30 mouse cellular contexts compared by ENCODE assay signal in genomic region chr6:100100565-100101133, GRCm38 (mm10).
DNase-seq lines count a peak whose midpoint lies in the region; ATAC-seq and TF ChIP-seq lines count a peak whose summit lies in the region.
"Had no signal": no experiment of that assay in that cellular context is flagged by ENCODE, and none has a peak within 500 bp of the region (broad histone marks: within the 10 kb centered on the region; RNA-seq: fewer than 3 reads in every experiment).

No protein-coding gene starts in this region.

- WGBS in forebrain, embryonic 14.5 days = 73% methylated on average over 4 of the region's 4 CpGs
- whole genome bisulfite sequencing in forebrain, embryonic 12.5 days = 76% methylated on average over 4 of the region's 4 CpGs
- 76% methylated on average over 4 of the region's 4 CpGs for WGBS in midbrain, embryonic 15.5 days
- 67% methylated on average over 4 of the region's 4 CpGs for WGBS in midbrain, postnatal 0 days
- WGBS in intestine, embryonic 15.5 days = 78% methylated on average over 4 of the region's 4 CpGs

- DNase-seq in forebrain, embryonic 14.5 days (ENCODE audit: low spot score) = peak; percentile 63
- DNase-seq in midbrain, postnatal 0 days (ENCODE audit: low spot score) = no peak
- no peak for DNase-seq in kidney, adult 18-20 months
- DNase-seq: adrenal gland, postnatal 14 days; cerebellum, adult 2 months; cerebellum, postnatal 36 days; embryo, embryonic 11 days; gastrocnemius, postnatal 14 days; heart, adult 11 months; heart, postnatal 36 days; kidney, adult 9 months; kidney, postnatal 10 days; layer of hippocampus, postnatal 36 days; liver, embryonic 13.5 days; lung, adult 18-20 months; right cerebral cortex, postnatal 4 days; thymus, postnatal 4 days had no signal

- H3K9ac ChIP-seq in forebrain, embryonic 14.5 days (ENCODE audit: low read length) = no peak overlapping the region
- no peak overlapping the region for H3K9ac ChIP-seq in forebrain, embryonic 12.5 days
- H3K9ac ChIP-seq in midbrain, embryonic 15.5 days = no peak overlapping the region
- no peak overlapping the region for H3K9ac ChIP-seq in midbrain, postnatal 0 days (replicated peaks; ENCODE audit: low read length, poor library complexity, severe bottlenecking)
- H3K9ac ChIP-seq in intestine, embryonic 15.5 days = no peak overlapping the region
- H3K9ac ChIP-seq: embryonic facial prominence, embryonic 12.5 days; hindbrain, embryonic 12.5 days; limb, embryonic 15.5 days; liver, embryonic 13.5 days; midbrain, embryonic 13.5 days had no signal

- ATAC-seq in forebrain, embryonic 14.5 days = peak; percentile 77; the same call in 1 of the 2 replicates
- no peak for ATAC-seq in forebrain, embryonic 12.5 days (ENCODE audit: low FRiP score)
- peak; percentile 63; the same call in 1 of the 2 replicates for ATAC-seq in midbrain, embryonic 15.5 days (replicated peaks)
- ATAC-seq in midbrain, postnatal 0 days (ENCODE audit: low FRiP score) = no peak
- peak; percentile 89 for ATAC-seq in granulocyte monocyte progenitor cell, adult 5-6 weeks (replicated peaks; ENCODE audit: poor library complexity, severe bottlenecking)
- ATAC-seq in intestine, embryonic 15.5 days = no peak
- ATAC-seq: hindbrain, postnatal 0 days; intestine, embryonic 16.5 days; midbrain, embryonic 13.5 days; Patski had no signal

- no peak for TF ChIP-seq CTCF in midbrain, postnatal 0 days (IDR thresholded peaks at IDR 0.05)

- no peaks in the 10 kb centered on the region for H3K36me3 ChIP-seq in forebrain, embryonic 14.5 days (ENCODE audit: control insufficient read depth, insufficient read depth, low read length)
- H3K36me3 ChIP-seq in forebrain, embryonic 12.5 days (replicated peaks) = no peaks in the 10 kb centered on the region
- H3K36me3 ChIP-seq in midbrain, embryonic 15.5 days (replicated peaks) = no peaks in the 10 kb centered on the region
- no peaks in the 10 kb centered on the region for H3K36me3 ChIP-seq in midbrain, postnatal 0 days (ENCODE audit: insufficient read depth, low read length)
- H3K36me3 ChIP-seq in intestine, embryonic 15.5 days = no peaks in the 10 kb centered on the region
- H3K36me3 ChIP-seq: embryonic facial prominence, embryonic 12.5 days; hindbrain, embryonic 12.5 days; limb, embryonic 10.5 days; limb, embryonic 15.5 days; liver, embryonic 13.5 days; midbrain, embryonic 13.5 days had no signal

- no peak overlapping the region for H3K4me2 ChIP-seq in forebrain, embryonic 14.5 days (ENCODE audit: low read length)
- H3K4me2 ChIP-seq in forebrain, embryonic 12.5 days = no peak overlapping the region
- no peak overlapping the region for H3K4me2 ChIP-seq in midbrain, embryonic 15.5 days
- no peak overlapping the region for H3K4me2 ChIP-seq in midbrain, postnatal 0 days (ENCODE audit: low read depth, low read length, poor library complexity, severe bottlenecking)
- no peak overlapping the region for H3K4me2 ChIP-seq in intestine, embryonic 15.5 days (replicated peaks)
- H3K4me2 ChIP-seq: embryonic facial prominence, embryonic 12.5 days; heart, embryonic 11.5 days; hindbrain, embryonic 12.5 days; limb, embryonic 15.5 days; liver, embryonic 13.5 days; midbrain, embryonic 13.5 days had no signal

- H3K4me3 ChIP-seq in forebrain, embryonic 14.5 days (ENCODE audit: low read depth, low read length) = no peak overlapping the region
- H3K4me3 ChIP-seq in forebrain, embryonic 12.5 days (replicated peaks) = no peak overlapping the region
- no peak overlapping the region for H3K4me3 ChIP-seq in midbrain, embryonic 15.5 days
- no peak overlapping the region for H3K4me3 ChIP-seq in midbrain, postnatal 0 days (ENCODE audit: low read depth, low read length)
- no peak overlapping the region for H3K4me3 ChIP-seq in intestine, embryonic 15.5 days (replicated peaks)
- H3K4me3 ChIP-seq: embryonic facial prominence, embryonic 12.5 days; hindbrain, embryonic 12.5 days; limb, embryonic 10.5 days; limb, embryonic 15.5 days; liver, embryonic 13.5 days; midbrain, embryonic 13.5 days had no signal

- no peaks in the 10 kb centered on the region for H3K9me3 ChIP-seq in forebrain, embryonic 14.5 days (replicated peaks; ENCODE audit: control insufficient read depth, low read length)
- H3K9me3 ChIP-seq in forebrain, embryonic 12.5 days = no peaks in the 10 kb centered on the region
- H3K9me3 ChIP-seq in midbrain, embryonic 15.5 days = no peaks in the 10 kb centered on the region
- no peaks in the 10 kb centered on the region for H3K9me3 ChIP-seq in midbrain, postnatal 0 days (ENCODE audit: low read length)
- H3K9me3 ChIP-seq in intestine, embryonic 15.5 days = no peaks in the 10 kb centered on the region
- H3K9me3 ChIP-seq: embryonic facial prominence, embryonic 12.5 days; hindbrain, embryonic 12.5 days; limb, embryonic 10.5 days; limb, embryonic 15.5 days; liver, embryonic 13.5 days; midbrain, embryonic 13.5 days had no signal

- H3K27me3 ChIP-seq in forebrain, embryonic 14.5 days (replicated peaks; ENCODE audit: control insufficient read depth, insufficient read depth, low read length) = no peaks in the 10 kb centered on the region
- no peaks in the 10 kb centered on the region for H3K27me3 ChIP-seq in forebrain, embryonic 12.5 days
- no peaks in the 10 kb centered on the region for H3K27me3 ChIP-seq in midbrain, embryonic 15.5 days (replicated peaks)
- H3K27me3 ChIP-seq in midbrain, postnatal 0 days (ENCODE audit: insufficient read depth, low read length) = 0 out of 2 replicates have a peak, but pooled peaks cover 3% of the 10 kb centered on the region
- H3K27me3 ChIP-seq in intestine, embryonic 15.5 days (replicated peaks) = no peaks in the 10 kb centered on the region
- H3K27me3 ChIP-seq: midbrain, embryonic 13.5 days had no signal

- H3K4me1 ChIP-seq in forebrain, embryonic 14.5 days (ENCODE audit: control insufficient read depth, insufficient read depth, low read length) = no peaks in the 10 kb centered on the region
- no peaks in the 10 kb centered on the region for H3K4me1 ChIP-seq in forebrain, embryonic 12.5 days
- H3K4me1 ChIP-seq in midbrain, embryonic 15.5 days = 0 out of 2 replicates have a peak, but pooled peaks cover 6% of the 10 kb centered on the region
- H3K4me1 ChIP-seq in midbrain, postnatal 0 days (ENCODE audit: insufficient read depth, low read length) = no peaks in the 10 kb centered on the region
- H3K4me1 ChIP-seq in intestine, embryonic 15.5 days (replicated peaks) = peaks cover 13% of the 10 kb centered on the region
- H3K4me1 ChIP-seq: embryonic facial prominence, embryonic 12.5 days; hindbrain, embryonic 12.5 days; midbrain, embryonic 13.5 days had no signal

- no peak overlapping the region for H3K27ac ChIP-seq in forebrain, embryonic 14.5 days (ENCODE audit: low read depth, low read length)
- no peak overlapping the region for H3K27ac ChIP-seq in forebrain, embryonic 12.5 days
- H3K27ac ChIP-seq in midbrain, embryonic 15.5 days = no peak overlapping the region
- H3K27ac ChIP-seq in midbrain, postnatal 0 days (ENCODE audit: low read depth, low read length) = no peak overlapping the region
- no peak overlapping the region for H3K27ac ChIP-seq in intestine, embryonic 15.5 days
- H3K27ac ChIP-seq: embryonic facial prominence, embryonic 12.5 days; hindbrain, embryonic 12.5 days; hindbrain, postnatal 0 days; limb, embryonic 10.5 days; limb, embryonic 15.5 days; liver, embryonic 13.5 days; midbrain, embryonic 13.5 days had no signal

Comparison
In these comparisons a context has a peak if more than half of its experiments do, and no peak if none do; other contexts are left out.
1. ATAC-seq: peak in forebrain, embryonic 14.5 days (single experiment), midbrain, embryonic 15.5 days (single experiment) and granulocyte monocyte progenitor cell, adult 5-6 weeks (single experiment); none in forebrain, embryonic 12.5 days (single experiment), midbrain, postnatal 0 days (single experiment) and intestine, embryonic 15.5 days (single experiment).